Mouse (Mus musculus): ENCODE data around the gene Unc80. TPM values are rescaled to one million over a fixed set of nuclear protein-coding genes. Genes with fewer than 3 reads are reported as not detected.
A peak's percentile ranks its signal among the peaks of the same experiment; 100 is the strongest.

The Unc80 gene
- total and polyA plus RNA-seq, 2 experiments from 2014 or later, result 8.9 to 25.9 TPM

- DNase-seq (ENCODE audit: low spot score) (no peak), ATAC-seq (no peak)
- H3K9ac ChIP-seq (replicated peaks; ENCODE audit: low read length), result no peak overlapping the region
- H3K27ac ChIP-seq, result no peak overlapping the region
- no peaks in the 10 kb centered on the region for H3K27me3 ChIP-seq (ENCODE audit: insufficient read depth, low read length)
- no peaks in the 10 kb centered on the region for H3K9me3 ChIP-seq (ENCODE audit: low read length)
- no peak overlapping the region for H3K4me2 ChIP-seq (ENCODE audit: low read depth, low read length)
- H3K4me1 ChIP-seq (ENCODE audit: insufficient read depth, low read length), result no peaks in the 10 kb centered on the region
- no peak for TF ChIP-seq CTCF (IDR thresholded peaks at IDR 0.05; ENCODE audit: low read depth)
- no peak overlapping the region for H3K4me3 ChIP-seq (ENCODE audit: low read length)
- H3K36me3 ChIP-seq (ENCODE audit: insufficient read depth, low read length), result no peaks in the 10 kb centered on the region
These were observed 129.1 kb downstream of the Unc80 start for GRCm38 (mm10) chr1:66597163-66597788.

GRCm38 (mm10) chr1:66608304-66608703, 140.1 kb downstream of the Unc80 start:
- WGBS, result 88% methylated on average over 4 of the region's 4 CpGs
- Histone ChIP-seq H3K9ac (replicated peaks; ENCODE audit: low read length) (no peak overlapping the region), H3K27me3 (ENCODE audit: insufficient read depth, low read length) (no peaks in the 10 kb centered on the region), H3K27ac (no peak overlapping the region), H3K36me3 (ENCODE audit: insufficient read depth, low read length) (no peaks in the 10 kb centered on the region), H3K4me3 (ENCODE audit: low read length) (no peak overlapping the region), H3K4me1 (ENCODE audit: insufficient read depth, low read length) (no peaks in the 10 kb centered on the region), H3K9me3 (ENCODE audit: low read length) (no peaks in the 10 kb centered on the region), H3K4me2 (ENCODE audit: low read depth, low read length) (no peak overlapping the region)
- no peak for TF ChIP-seq CTCF (IDR thresholded peaks at IDR 0.05; ENCODE audit: low read depth)
- no peak for DNase-seq (ENCODE audit: low spot score)
- ATAC-seq, result no peak

- no peak overlapping the region for H3K9ac ChIP-seq (replicated peaks; ENCODE audit: low read length)
- no peak for TF ChIP-seq CTCF (IDR thresholded peaks at IDR 0.05; ENCODE audit: low read depth)
- no peaks in the 10 kb centered on the region for H3K27me3 ChIP-seq (ENCODE audit: insufficient read depth, low read length)
- DNase-seq (ENCODE audit: low spot score) (no peak), ATAC-seq (no peak)
- no peak overlapping the region for H3K4me3 ChIP-seq (ENCODE audit: low read length)
- 25% methylated on average over 2 of the region's 2 CpGs for WGBS
- H3K9me3 ChIP-seq (ENCODE audit: low read length), result no peaks in the 10 kb centered on the region
- H3K4me1 ChIP-seq (ENCODE audit: insufficient read depth, low read length), result no peaks in the 10 kb centered on the region
- H3K4me2 ChIP-seq (ENCODE audit: low read depth, low read length), result no peak overlapping the region
- no peak overlapping the region for H3K27ac ChIP-seq
- no peaks in the 10 kb centered on the region for H3K36me3 ChIP-seq (ENCODE audit: insufficient read depth, low read length)
These were observed 149.0 kb downstream of the Unc80 start for GRCm38 (mm10) chr1:66617188-66617587.

GRCm38 (mm10) chr1:66638177-66638576, 170.0 kb downstream of the Unc80 start:
- ATAC-seq (peak; percentile 93), DNase-seq (ENCODE audit: low spot score) (peak; percentile 77)
- Histone ChIP-seq H3K36me3 (ENCODE audit: insufficient read depth, low read length) (peaks cover 4% of the 10 kb centered on the region; the same call in 1 of the 2 replicates), H3K27ac (peak overlapping the region; percentile 49; the same call in 1 of the 2 replicates), H3K27me3 (ENCODE audit: insufficient read depth, low read length) (no peaks in the 10 kb centered on the region), H3K4me1 (ENCODE audit: insufficient read depth, low read length) (no peaks in the 10 kb centered on the region), H3K9ac (replicated peaks; ENCODE audit: low read length) (no peak overlapping the region), H3K4me2 (ENCODE audit: low read depth, low read length) (no peak overlapping the region), H3K9me3 (ENCODE audit: low read length) (no peaks in the 10 kb centered on the region), H3K4me3 (ENCODE audit: low read length) (no peak overlapping the region)
- no peak for TF ChIP-seq CTCF (IDR thresholded peaks at IDR 0.05; ENCODE audit: low read depth)
- WGBS, result 29% methylated on average over 2 of the region's 2 CpGs

- no peak overlapping the region for H3K4me3 ChIP-seq (ENCODE audit: low read length)
- no peak overlapping the region for H3K27ac ChIP-seq
- DNase-seq (ENCODE audit: low spot score) (no peak), ATAC-seq (no peak)
- no peak overlapping the region for H3K4me2 ChIP-seq (ENCODE audit: low read depth, low read length)
- no peaks in the 10 kb centered on the region for H3K9me3 ChIP-seq (ENCODE audit: low read length)
- no peak for TF ChIP-seq CTCF (IDR thresholded peaks at IDR 0.05; ENCODE audit: low read depth)
- no peaks in the 10 kb centered on the region for H3K27me3 ChIP-seq (ENCODE audit: insufficient read depth, low read length)
- no peaks in the 10 kb centered on the region for H3K4me1 ChIP-seq (ENCODE audit: insufficient read depth, low read length)
- no peak overlapping the region for H3K9ac ChIP-seq (replicated peaks; ENCODE audit: low read length)
- 0 out of 2 replicates have a peak, but pooled peaks cover 3% of the 10 kb centered on the region for H3K36me3 ChIP-seq (ENCODE audit: insufficient read depth, low read length)
These were observed 178.7 kb downstream of the Unc80 start for GRCm38 (mm10) chr1:66646894-66647293.

- 85% methylated on average over 6 of the region's 6 CpGs for WGBS
- no peaks in the 10 kb centered on the region for H3K4me1 ChIP-seq (ENCODE audit: insufficient read depth, low read length)
- TF ChIP-seq CTCF (IDR thresholded peaks at IDR 0.05; ENCODE audit: low read depth), result no peak
- no peak overlapping the region for H3K27ac ChIP-seq
- H3K4me3 ChIP-seq (ENCODE audit: low read length), result no peak overlapping the region
- ATAC-seq, result no peak
- H3K27me3 ChIP-seq (ENCODE audit: insufficient read depth, low read length), result no peaks in the 10 kb centered on the region
- no peak overlapping the region for H3K4me2 ChIP-seq (ENCODE audit: low read depth, low read length)
- no peak overlapping the region for H3K9ac ChIP-seq (replicated peaks; ENCODE audit: low read length)
- H3K36me3 ChIP-seq (ENCODE audit: insufficient read depth, low read length), result 0 out of 2 replicates have a peak, but pooled peaks cover 3% of the 10 kb centered on the region
- no peaks in the 10 kb centered on the region for H3K9me3 ChIP-seq (ENCODE audit: low read length)
- DNase-seq (ENCODE audit: low spot score), result no peak
These were observed 181.4 kb downstream of the Unc80 start for GRCm38 (mm10) chr1:66649568-66649967.

GRCm38 (mm10) chr1:66650006-66650405, 181.8 kb downstream of the Unc80 start:
- no peak overlapping the region for H3K9ac ChIP-seq (replicated peaks; ENCODE audit: low read length)
- ATAC-seq (no peak), DNase-seq (ENCODE audit: low spot score) (no peak)
- H3K4me3 ChIP-seq (ENCODE audit: low read length), result no peak overlapping the region
- H3K4me1 ChIP-seq (ENCODE audit: insufficient read depth, low read length), result no peaks in the 10 kb centered on the region
- H3K36me3 ChIP-seq (ENCODE audit: insufficient read depth, low read length), result 0 out of 2 replicates have a peak, but pooled peaks cover 3% of the 10 kb centered on the region
- H3K27ac ChIP-seq, result no peak overlapping the region
- H3K27me3 ChIP-seq (ENCODE audit: insufficient read depth, low read length), result no peaks in the 10 kb centered on the region
- 54% methylated on average over 1 of the region's 1 CpGs for WGBS
- no peaks in the 10 kb centered on the region for H3K9me3 ChIP-seq (ENCODE audit: low read length)
- no peak for TF ChIP-seq CTCF (IDR thresholded peaks at IDR 0.05; ENCODE audit: low read depth)
- no peak overlapping the region for H3K4me2 ChIP-seq (ENCODE audit: low read depth, low read length)

All from hindbrain, postnatal 0 days (tissue).